Mouse (Mus musculus) cerebellum, postnatal 25 days (tissue): Measurements from ENCODE around the gene Gja8.
A peak's percentile ranks its signal among the peaks of the same experiment; 100 is the strongest.

ENCODE experiments used
- DNase-seq, 2 experiments: peaks; one replicate each; pipeline ENCODE4 v3.0.0; 2021; ENCODE audit warnings: mixed read lengths in 2 of 2

Gja8 gene

DNA sequence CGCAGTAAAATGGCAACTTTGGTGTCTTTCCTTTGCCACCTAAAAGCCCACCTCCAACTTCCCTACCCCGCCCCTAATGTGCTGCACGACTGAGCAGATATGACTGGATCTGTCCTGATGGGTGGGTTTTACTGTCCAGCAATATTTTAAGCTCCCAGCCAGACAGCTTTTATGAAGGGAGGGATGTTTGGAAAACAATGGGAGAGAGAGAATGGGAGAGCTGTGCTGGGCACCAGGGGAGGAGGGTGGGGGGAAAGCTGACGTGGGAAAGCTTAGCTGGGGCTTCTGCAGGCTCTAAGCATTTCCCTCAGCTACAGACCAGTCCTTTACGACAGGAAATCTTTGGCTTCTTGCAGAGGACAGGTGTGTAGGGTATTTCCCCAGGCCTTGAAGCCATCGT is at the start of gene Gja8:
TSS of gene Gja8 (minus strand) at position 101 of the 400 bp plus-strand sequence.
- DNase-seq: no peak

DNA sequence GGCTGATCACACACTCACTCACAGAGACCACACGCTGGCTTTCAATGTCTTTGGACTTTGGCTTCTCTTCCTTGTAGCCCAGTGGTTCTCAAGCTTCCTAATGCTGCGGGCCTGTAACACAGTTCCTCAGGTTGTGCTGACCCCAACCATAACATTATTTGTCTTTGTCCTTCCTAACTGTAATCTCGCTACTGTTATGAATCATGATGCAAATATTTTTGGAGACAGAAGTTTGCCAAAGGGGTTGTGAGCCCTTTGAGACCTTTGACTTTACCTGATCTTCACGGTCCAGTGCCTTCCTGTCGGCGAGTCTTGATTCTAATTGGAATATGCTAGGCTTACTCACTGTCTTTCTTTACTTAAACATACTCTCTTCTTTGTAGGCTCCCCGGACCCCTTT is 48.6 kb upstream of the Gja8 start:
- DNase-seq: no peak

DNA sequence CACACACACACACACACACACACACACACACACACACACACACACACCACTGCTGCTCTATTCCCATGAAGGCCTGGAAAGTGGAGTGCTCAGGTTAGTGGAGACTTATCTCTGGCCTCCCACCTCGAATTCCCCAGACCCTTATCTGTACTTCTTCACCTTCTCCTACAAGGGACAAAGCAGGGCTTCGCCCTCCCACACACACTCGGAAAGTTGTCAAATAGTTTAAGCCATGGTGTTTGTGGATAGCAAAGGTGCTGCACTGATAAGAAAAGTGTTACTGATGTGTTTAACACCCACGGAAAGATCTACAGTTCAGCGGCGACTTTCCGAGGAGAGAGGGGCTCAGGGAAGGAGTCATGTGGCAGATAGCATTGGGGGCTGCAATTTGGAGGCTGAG is 45.2 kb upstream of the Gja8 start:
- DNase-seq: no peak

DNA sequence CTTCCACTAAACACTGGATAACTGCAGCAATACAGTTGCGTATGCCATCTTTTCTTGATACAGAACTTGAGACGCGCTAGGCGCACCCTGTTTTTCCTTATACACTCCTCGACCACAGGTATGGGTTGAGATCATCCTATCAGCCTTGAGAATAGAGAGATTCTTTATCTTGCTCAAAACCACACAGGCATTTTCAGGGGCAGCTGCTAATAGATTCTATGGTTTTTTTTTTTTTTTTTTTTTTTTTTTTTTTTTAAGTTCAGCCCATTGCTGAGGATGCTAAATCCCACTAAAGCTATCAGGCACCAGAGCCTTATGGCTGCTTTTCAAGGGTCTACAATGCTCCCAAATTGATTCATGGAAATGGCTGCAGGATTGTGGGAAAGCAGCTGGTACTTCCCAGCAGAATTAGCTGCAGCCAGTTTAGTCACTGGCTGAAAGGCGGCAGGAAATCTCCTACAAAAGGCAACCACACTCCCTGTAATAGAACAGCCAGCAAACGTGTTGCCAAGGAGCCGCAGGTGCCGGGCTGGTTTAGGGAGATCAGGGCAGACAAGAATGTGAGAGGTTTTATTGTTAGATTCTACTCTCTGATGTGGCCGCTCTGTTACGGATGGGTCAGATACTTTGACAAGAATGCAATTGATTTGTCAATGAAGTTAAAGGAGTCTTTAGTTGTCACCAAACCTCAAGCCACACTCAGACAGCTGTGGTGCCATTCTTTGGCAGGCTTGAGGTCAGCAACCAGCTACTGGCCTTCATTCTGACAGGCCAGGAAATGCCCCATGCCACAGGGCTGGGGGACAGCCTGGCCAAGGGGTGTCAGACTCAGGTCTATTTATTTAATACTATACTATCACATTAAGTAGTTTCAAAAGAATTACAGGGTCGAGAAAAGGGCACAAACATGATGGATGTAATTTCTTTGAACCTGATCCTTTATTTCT is 37.5 kb upstream of the Gja8 start:
- peak in 1 of 2 experiments; percentile 29 for DNase-seq

DNA sequence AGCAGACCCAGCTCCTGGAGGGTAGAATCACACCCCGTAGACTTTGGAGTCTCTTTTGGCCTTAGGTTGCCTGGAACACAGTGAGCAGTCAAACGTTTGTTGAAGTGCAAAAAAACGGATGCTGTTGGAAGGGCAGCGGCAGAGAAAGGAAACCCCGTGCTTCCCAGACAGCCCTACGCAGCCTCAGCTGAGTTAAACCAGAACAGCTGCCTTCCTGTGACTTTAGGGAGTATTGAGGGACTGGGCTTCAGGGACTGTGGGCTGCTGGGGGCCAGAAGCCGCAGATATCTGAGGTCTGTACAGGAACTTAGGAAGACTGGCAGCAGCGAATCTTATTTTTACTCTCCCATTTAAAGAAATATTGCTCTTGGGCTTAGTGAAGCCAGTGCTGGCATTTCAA is 34.8 kb upstream of the Gja8 start:
- no peak for DNase-seq

DNA sequence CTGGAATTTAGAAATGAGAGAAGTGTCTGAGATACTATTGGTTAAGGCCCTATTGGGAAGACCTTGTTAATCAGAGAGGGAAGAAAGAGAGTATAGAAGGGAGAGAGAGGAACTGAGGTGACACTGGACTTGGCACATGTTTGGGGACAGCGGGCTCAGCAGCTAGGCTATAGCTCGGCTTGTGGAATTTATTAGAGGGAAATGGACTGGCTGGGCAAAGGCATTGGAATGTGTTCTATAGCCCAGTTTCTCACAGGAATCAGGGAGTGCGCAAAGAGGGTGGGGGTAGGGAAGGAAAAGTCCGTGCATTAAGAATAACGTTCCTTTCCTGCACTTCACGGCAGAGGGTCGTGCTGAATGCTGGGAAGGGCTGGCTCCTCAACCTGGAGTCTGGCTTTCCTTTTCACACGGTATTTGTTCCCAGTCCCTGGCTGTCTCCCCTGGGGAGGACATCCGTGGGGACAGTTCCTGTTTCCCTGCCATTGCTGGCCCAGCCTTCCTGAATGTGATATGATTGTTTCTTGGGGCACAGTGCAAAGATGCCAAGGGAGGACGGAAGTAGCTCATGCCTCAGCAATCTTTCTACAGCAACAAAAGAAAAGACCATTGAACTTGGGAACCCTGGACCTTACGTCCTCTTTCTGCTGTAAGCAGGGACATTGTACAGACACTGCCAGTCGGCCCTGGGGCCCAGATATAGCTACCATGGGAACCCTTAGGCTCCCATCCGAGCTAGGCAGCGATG is 27.8 kb upstream of the Gja8 start:
- DNase-seq: no peak

DNA sequence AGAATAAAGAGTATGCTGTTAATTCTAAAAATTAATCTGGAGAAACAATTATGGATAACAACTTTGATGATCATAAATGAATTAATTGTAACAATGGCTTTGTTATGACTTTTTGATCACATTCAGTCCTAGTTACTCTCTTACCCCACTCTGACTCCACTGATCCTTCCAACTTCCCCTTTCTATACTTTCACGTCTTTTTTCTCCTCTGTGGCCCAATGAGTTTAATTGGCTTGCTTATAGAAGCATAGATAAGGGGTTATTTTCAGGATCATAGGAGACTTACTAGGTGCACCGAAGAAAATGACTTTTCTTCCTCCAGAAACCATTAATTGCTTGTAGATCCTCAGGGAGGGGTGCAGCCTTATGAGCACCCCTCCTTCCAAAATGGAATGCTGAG is 16.9 kb upstream of the Gja8 start:
- DNase-seq: no peak

DNA sequence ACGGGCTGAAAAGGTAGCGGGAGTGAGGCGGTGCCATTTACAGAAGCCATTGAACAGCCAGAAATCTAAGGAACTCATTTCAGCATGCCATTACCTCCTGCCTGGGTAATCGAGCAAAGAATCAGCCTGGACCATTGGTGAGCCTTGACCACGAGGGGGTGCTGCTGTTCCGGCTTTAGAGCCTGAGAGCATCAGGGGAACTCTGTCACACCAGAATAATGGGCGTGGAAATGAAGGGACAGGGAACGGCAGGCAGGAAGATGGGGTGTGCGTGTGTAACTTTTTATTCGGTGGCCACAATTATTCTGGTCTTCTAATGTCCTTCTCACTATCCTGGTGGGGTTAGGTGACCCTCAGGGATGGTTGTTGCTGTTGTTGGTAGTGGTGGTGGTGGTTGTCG is 12.9 kb upstream of the Gja8 start:
- DNase-seq: peak; percentile 93 to 95

DNA sequence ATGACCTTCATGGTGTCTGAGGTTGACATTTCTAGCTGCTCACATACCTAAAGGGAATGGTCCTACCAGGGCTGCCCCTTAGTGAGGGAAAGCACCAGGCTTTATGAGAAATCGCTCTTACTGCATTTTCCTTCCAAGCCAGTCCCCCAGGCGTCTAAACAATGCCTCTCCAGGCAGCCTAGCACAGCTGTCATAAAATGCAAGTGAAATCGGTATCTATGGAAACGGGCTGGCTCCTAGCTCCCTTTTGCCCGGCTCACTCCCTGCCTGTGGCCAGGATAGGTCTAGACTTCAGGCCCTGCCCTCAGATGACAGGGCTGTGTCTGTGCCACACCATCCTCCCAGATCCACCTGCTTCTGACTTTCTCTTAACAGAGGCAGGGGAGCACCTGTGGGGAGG is 11.8 kb upstream of the Gja8 start:
- DNase-seq: no peak

DNA sequence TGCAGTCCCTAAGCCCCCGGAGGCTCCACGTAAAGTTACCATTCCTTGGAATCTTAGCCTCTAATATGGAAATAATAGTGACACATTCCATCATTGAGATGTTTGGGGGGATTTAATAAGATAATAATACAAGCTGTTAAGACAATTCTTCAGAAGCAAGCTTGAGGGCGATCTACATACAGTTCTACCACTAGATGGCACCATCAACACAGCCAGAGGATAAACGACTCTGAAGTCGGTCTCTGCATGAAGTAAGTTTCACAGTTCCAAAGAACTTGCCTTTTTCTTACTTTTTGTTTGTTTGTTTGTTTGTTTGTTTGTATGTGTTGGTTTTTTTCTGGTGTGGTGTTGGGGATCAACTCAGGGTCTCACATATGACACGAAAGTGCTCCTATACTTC is 10.4 kb upstream of the Gja8 start:
- peak in 1 of 2 experiments; percentile 43 for DNase-seq

DNA sequence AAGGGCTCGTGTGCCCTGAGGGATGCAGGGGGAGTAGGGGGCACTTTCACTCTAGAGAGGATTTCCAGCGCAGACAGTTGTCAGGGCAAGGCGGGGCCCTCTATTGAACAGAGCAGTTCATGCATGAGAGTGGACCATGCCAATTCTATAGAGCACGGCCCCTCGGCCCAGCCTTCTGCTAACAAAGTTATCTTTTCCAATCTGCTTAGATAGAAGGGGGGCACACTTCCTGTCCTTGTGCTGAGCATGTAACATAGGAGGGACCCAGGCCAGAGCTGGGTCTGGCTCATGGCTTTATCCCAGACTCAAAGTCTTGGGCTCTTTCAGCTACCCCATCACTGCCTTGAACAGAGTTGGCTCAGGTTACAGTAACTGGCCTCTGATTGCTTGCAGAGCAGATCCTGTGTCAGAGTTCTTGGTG is 5.5 kb upstream of the Gja8 start:
- no peak for DNase-seq

DNA sequence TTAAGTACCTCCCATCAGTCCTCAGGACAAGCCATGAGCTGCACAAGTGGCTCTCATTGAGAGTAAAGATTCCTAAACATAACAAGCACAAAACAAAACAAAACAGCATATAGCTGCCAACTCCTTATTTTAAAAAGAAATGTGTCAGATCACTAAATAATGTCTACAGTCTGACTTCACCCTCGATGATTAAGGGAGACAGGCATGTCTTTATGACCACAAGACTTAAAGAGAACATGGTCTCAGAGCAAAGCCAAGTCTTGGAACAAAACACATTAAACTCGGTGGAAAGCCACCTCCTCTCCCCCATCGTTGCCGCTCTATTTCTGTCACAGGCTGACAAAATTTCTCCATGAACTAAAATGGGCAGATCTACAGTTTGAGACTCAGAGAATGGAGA is 1.2 kb downstream of the Gja8 start:
- no peak for DNase-seq

DNA sequence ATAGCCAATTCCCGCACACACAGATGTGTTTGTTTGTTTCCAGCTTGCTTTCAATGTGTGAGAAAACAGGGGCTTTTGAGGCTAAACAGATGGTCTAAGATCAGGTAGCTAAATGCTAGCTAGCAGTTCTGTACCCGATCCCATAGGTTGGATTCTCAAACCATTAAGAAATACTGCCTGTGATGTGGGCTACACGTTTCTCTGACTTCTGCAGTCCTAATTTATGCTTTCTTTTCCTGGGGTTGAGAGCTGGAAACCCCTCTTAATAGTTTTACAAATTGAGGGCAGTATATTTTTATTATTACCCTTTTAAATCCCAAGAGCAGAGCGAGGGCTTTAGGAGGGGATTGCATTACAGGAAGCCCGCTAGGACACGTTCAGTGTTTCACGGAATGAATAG is 4.8 kb downstream of the Gja8 start:
- no peak for DNase-seq

DNA sequence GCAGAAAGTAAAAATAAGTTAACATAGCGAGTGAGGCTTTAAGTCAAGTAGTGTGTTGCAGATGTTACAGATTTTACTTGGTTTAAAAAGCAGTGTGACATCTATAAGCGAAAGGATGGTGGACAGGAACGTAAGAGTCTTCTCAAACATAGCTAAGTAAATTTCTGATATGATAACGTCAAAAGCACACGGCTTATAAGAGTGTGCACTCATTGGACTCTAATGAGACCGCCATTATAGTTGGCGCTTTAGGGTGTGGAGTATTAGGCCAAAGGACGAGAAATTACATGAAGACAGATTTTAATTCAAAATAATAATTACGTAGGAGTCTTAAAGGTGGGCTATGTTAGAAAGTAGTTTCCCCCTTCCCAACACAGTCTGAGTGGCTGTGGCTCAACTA is 20.2 kb downstream of the Gja8 start:
- no peak for DNase-seq

DNA sequence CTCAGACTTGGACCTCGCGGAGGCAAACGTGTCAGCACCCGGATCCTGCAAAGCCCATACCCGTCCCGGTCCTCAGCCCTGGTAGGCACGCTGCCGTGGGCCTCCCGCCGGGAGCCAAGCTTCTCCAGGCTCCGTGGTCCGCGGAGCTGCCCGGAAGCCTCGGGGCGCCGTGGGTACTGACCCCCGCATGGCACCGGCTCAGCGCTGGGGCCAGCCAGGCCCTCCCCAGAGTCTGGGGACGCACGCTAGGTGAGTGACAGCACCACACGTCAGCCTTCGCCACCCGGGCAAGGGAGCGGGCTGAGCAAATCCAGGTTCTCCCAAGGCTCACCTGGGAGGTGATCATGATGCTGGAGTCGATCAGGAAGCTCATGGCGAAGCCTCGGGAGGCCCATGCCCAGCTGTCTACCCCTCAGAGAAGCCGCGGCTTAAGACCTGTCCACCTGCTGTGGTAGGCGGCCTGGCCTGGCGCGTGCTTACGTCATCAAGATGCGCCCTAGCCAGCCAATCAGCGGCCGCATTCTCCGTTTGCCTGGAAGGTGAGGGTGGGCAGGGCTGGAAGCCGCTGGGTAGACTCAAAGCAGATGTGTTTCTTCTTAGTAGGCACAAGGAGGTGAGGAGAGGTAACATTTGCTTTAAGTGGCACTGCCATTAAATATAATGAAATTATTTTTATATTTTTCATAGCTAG is 20.8 kb downstream of the Gja8 start, which contains the start of gene Gpr89:
TSS of gene Gpr89 (minus strand) at position 496 of the 691 bp plus-strand sequence.
- peak; percentile 98 for DNase-seq

DNA sequence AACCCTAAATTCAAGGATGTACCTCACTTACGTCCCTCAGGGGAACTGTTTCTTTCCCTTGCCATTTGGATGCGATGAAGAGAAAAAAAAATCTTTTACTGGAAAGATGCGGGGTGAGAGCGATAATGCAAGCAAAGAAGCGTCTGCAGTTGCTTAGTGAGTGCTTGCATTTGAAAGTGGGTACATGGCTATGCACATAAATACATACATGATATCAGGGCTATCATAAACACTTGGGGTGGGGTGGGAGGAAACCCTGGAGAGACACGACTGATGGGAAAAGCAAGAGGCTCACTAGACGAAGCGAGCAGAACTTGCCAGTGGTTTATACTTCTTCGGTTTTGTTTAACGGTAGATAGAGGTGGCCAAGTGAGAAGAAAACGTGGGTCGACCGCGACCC is 21.4 kb downstream of the Gja8 start, which contains the start of gene Gja5:
TSS of gene Gja5 (plus strand) at position 301 of the 400 bp plus-strand sequence.
- DNase-seq: no peak

DNA sequence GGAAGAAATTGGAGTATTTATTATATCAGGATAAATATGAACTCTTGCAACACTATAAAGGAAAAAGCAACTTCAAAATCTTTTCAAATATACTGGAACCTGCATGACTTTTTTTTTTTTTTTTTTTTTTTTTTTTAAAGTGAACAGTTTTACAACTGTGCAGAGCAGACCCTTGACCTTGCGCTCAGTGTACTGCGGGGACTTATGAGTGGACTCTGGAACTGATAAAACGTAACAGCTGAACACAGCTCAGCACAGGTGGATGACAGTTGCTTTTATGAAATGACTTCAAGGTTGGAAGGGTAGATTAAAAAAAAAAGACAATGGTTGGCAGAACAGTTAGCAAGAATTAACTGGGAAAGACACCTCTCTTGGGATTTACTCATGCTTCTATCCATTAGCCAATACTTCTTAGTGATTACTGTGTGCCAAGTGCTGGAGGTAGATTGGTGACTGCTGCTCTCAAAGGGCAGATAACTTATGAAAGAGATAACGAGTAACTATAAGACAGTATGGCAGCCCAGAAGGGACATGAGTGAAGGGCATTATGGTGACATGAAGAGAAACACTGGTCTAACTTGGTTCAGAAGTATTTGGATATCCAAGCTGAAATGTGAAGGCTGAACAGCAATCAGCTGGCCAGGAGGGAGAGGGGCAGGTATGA is 23.4 kb downstream of the Gja8 start:
- DNase-seq: no peak

DNA sequence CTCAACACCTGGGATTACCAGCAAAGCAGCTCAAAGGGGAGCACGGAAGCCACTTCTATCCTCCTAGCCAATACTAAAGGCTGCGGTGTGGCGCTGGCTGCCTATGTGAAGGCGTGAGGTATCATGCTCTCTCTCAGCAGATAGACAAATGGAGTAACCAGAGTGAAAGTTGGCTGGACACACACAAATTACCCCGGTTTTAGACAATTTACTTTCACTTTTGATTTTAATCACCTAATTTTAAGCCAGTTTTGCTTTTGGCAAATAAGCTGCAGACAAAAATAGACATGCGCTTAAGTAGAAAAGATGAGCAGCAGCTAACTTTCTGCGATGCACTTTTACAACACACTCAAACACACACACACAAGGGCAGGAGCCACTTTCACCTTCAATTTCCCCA is 42.1 kb downstream of the Gja8 start:
- DNase-seq: no peak

DNA sequence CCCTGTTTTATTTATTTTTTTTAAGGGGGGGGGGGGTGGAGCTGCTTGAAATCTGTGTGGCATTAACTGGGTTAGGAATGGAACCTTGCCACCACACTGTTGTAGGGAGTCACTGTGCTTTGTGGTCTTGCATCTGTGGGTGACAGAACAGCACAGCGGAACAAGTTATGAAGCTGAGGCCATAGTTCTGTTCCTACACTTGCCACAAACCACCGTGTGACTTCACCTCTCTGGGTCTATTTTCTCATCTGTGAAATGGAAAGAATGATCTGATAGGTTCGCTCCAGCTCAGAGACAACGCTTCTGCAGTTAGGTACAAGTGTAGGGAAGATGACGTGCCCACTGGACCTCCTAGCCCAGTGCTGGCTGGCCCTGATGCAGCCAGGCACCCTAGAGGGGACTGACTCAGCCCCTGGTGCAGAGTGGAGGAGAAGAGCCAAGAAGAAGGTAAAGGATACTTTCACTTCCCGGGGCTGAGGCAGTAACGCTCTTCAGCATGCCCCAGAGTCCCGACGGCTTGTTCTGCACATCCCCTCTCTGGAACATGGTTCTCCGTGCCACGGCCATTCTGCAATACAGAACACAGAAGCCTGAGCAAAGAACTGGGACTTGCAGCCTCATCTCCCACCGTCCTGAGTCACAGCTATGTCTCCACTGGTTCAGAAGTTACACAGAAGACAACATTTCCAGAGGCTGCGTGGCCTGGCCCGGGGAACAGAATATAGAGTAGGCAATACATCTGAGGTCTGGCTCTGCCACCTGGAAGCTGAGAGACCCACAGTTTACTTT is 43.6 kb downstream of the Gja8 start:
- DNase-seq: no peak

DNA sequence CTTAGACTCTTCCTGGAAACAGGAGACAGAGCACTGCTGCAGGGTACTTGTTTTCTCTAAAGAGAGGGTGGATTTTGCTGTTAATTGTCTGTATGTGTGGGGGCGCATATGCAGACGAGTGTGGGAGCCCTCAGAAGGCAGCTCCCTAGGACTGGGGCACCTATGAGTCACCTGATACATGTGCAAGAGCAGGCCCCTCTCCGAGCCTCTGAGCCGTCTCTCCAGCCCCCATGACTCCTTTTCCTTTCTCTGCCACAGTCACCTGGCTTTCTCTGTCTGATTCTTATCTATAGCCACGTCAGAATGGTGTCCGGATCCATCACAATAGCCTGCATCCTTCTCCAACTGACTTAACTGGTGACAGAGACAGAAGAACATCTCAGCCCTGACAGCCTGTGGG is 44.3 kb downstream of the Gja8 start:
- DNase-seq: no peak

DNA sequence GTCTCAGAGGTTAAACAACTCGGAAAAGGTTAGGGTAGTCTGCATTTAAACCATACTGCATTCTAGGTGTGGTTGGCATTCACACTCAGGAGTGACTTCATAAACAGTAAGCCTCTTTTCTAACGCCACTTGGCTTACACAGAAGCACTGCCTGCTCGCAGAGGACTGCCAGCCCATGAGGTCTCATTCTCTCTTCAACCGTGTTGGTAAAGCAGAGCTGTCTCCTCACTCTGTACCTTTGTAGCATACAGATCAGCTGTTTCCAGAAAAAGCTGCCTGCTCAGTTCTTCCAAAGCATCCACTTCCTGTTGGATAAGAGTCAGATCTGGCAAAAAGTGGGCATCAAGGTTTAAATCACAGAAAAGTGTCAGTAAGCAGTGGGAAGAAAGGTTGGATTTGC is 45.4 kb downstream of the Gja8 start:
- no peak for DNase-seq

DNA sequence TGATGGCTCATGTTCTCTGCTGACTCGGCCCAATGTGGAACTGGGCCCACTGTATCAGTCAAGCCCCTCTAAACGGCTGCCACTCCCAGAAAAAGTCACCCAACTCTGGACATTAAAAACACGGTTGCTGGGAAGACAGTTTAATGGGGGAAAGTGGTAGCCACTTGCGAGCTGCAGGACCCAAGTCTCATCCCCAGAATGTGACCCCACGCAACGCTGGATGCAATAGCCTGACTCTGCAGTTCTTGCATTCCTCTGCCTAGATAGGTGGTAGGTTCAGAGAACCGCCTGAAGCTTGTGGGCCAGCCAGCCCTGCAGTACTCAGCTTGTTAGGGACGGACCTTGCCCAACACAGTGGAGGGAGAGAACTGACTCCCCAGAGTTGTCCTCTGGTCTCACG is 46.3 kb downstream of the Gja8 start:
- no peak for DNase-seq
